Mouse (Mus musculus) liver, embryonic 16.5 days (tissue): ENCODE data around the gene Tceanc. TPM values are rescaled to one million over a fixed set of nuclear protein-coding genes. Genes with fewer than 3 reads are reported as not detected.
"Not testable (repeated sequence)": the region's sequence is repeated elsewhere in the genome, so short reads cannot be mapped to it uniquely, and the experiment has no call there.

ENCODE experiments used
- ATAC-seq: fragments of 200-750 bp; cut with Nextera tagmentation; 2 replicates; pipeline ENCODE4 v1.8.0; 2017; ENCODE audit warnings: low read depth, mild to moderate bottlenecking, moderate number of reproducible peaks, moderate library complexity
- H3K27ac ChIP-seq: fragments of 300-500 bp; sonication (generic); 2 replicates; pipeline ENCODE4 v1.5.1; 2014; ENCODE audit warnings: mild to moderate bottlenecking, low read length
- H3K27me3 ChIP-seq: fragments of 300-500 bp; sonication (generic); 2 replicates; pipeline ENCODE4 v1.6.1; 2014; ENCODE audit warnings: low read depth, low read length, mixed read lengths; ENCODE audit not compliant: control insufficient read depth, insufficient read depth
- H3K36me3 ChIP-seq: fragments of 300-500 bp; sonication (generic); 2 replicates; pipeline ENCODE4 v1.6.1; 2014; ENCODE audit warnings: mild to moderate bottlenecking; ENCODE audit not compliant: control insufficient read depth, insufficient read depth
- H3K4me1 ChIP-seq: fragments of 300-500 bp; sonication (generic); 2 replicates; pipeline ENCODE4 v1.6.1; 2014; ENCODE audit warnings: low read depth, low read length, mixed read lengths; ENCODE audit not compliant: control insufficient read depth
- H3K4me2 ChIP-seq: fragments of 300-500 bp; sonication (generic); 2 replicates; pipeline ENCODE4 v1.6.1; 2014; ENCODE audit warnings: low read depth, low read length, mixed read lengths
- H3K4me3 ChIP-seq: fragments of 300-500 bp; sonication (generic); 2 replicates; pipeline ENCODE4 v1.5.1; 2014; ENCODE audit warnings: low read depth, mild to moderate bottlenecking, low read length
- H3K9ac ChIP-seq: fragments of 300-500 bp; sonication (generic); 2 replicates; pipeline ENCODE4 v1.6.1; 2014; ENCODE audit warnings: low read depth, low read length
- H3K9me3 ChIP-seq: fragments of 300-500 bp; sonication (generic); replicated peaks from 2 replicates; pipeline ENCODE4 v1.6.1; 2016; ENCODE audit warnings: low read length; ENCODE audit not compliant: control insufficient read depth
- WGBS: fragments of 180-500 bp; shearing (Covaris S2); extraction: QIAGEN DNeasy Blood & Tissue Kit; methylation state at CpG from one replicate; pipeline ENCODE4 v1.1.7; 2014; ENCODE audit not compliant: insufficient replicate concordance; 5-methylcytosine and 5-hydroxymethylcytosine counted together
- polyA plus RNA-seq: library from polyadenylated mRNA; unstranded; fragments of >200 nt; fragmentation: Nextera tagmentation; extraction: Ambion mirVana; gene quantifications from 2 replicates; pipeline ENCODE4 v1.2.1, GENCODE M21; 2015

The Tceanc gene
- polyA plus RNA-seq, 1 experiment from 2014 or later = 3.2 TPM

- WGBS = 59% methylated on average over 3 of the region's 3 CpGs
- no peaks in the 10 kb centered on the region for H3K4me1 ChIP-seq
- H3K9me3 ChIP-seq = no peaks in the 10 kb centered on the region
- H3K9ac ChIP-seq = no peak overlapping the region
- no peak overlapping the region for H3K27ac ChIP-seq
- no peak overlapping the region for H3K4me3 ChIP-seq
- H3K4me2 ChIP-seq = no peak overlapping the region
- H3K27me3 ChIP-seq = no peaks in the 10 kb centered on the region
- H3K36me3 ChIP-seq = no peaks in the 10 kb centered on the region
- ATAC-seq = no peak
These were observed 9.8 kb upstream of the Tceanc start for GRCm38 (mm10) chrX:166528126-166528525.

- H3K9me3 ChIP-seq = no peaks in the 10 kb centered on the region
- 70% methylated on average over 2 of the region's 2 CpGs for WGBS
- H3K9ac ChIP-seq = no peak overlapping the region
- no peaks in the 10 kb centered on the region for H3K4me1 ChIP-seq
- H3K36me3 ChIP-seq = no peaks in the 10 kb centered on the region
- no peak overlapping the region for H3K27ac ChIP-seq
- H3K4me3 ChIP-seq = no peak overlapping the region
- no peak for ATAC-seq
- no peak overlapping the region for H3K4me2 ChIP-seq
- no peaks in the 10 kb centered on the region for H3K27me3 ChIP-seq
These were observed 7.4 kb upstream of the Tceanc start for GRCm38 (mm10) chrX:166525637-166526315.

- no peaks in the 10 kb centered on the region for H3K36me3 ChIP-seq
- WGBS = 69% methylated on average over 5 of the region's 5 CpGs
- no peak for ATAC-seq
- no peak overlapping the region for H3K9ac ChIP-seq
- no peak overlapping the region for H3K4me3 ChIP-seq
- H3K9me3 ChIP-seq = no peaks in the 10 kb centered on the region
- H3K4me2 ChIP-seq = no peak overlapping the region
- no peaks in the 10 kb centered on the region for H3K4me1 ChIP-seq
- no peak overlapping the region for H3K27ac ChIP-seq
- no peaks in the 10 kb centered on the region for H3K27me3 ChIP-seq
These were observed 2.4 kb upstream of the Tceanc start for GRCm38 (mm10) chrX:166520782-166521181.

- Histone ChIP-seq H3K27me3 (no peaks in the 10 kb centered on the region), H3K9me3 (no peaks in the 10 kb centered on the region), H3K4me3 (no peak overlapping the region), H3K36me3 (no peaks in the 10 kb centered on the region), H3K4me2 (no peak overlapping the region), H3K4me1 (peaks cover 7% of the 10 kb centered on the region), H3K9ac (no peak overlapping the region), H3K27ac (no peak overlapping the region)
- ATAC-seq = no peak
- WGBS = 58% methylated on average over 1 of the region's 1 CpGs
These were observed 1.7 kb downstream of the Tceanc start for GRCm38 (mm10) chrX:166516631-166517030.

GRCm38 (mm10) chrX:166515923-166516322 is 2.4 kb downstream of the Tceanc start:
- H3K36me3 ChIP-seq = no peaks in the 10 kb centered on the region
- H3K9me3 ChIP-seq = no peaks in the 10 kb centered on the region
- no peak overlapping the region for H3K4me3 ChIP-seq
- 57% methylated on average over 3 of the region's 3 CpGs for WGBS
- no peak overlapping the region for H3K9ac ChIP-seq
- no peak for ATAC-seq
- H3K4me1 ChIP-seq = peaks cover 7% of the 10 kb centered on the region
- no peak overlapping the region for H3K27ac ChIP-seq
- no peaks in the 10 kb centered on the region for H3K27me3 ChIP-seq
- no peak overlapping the region for H3K4me2 ChIP-seq

GRCm38 (mm10) chrX:166514035-166514434 is 4.3 kb downstream of the Tceanc start:
- not testable (repeated sequence) for H3K9me3 ChIP-seq, H3K4me1 ChIP-seq, H3K36me3 ChIP-seq, H3K27me3 ChIP-seq, H3K27ac ChIP-seq, H3K9ac ChIP-seq, ATAC-seq
- peak overlapping the region; percentile 17; the same call in 1 of the 2 replicates for H3K4me3 ChIP-seq
- H3K4me2 ChIP-seq = peak overlapping the region; percentile 42
- 24% methylated on average over 12 of the region's 12 CpGs for WGBS

- no peak overlapping the region for H3K4me3 ChIP-seq
- H3K36me3 ChIP-seq = no peaks in the 10 kb centered on the region
- WGBS = 45% methylated on average over 4 of the region's 4 CpGs
- no peaks in the 10 kb centered on the region for H3K9me3 ChIP-seq
- no peaks in the 10 kb centered on the region for H3K27me3 ChIP-seq
- no peak overlapping the region for H3K9ac ChIP-seq
- ATAC-seq = no peak
- H3K4me2 ChIP-seq = no peak overlapping the region
- H3K27ac ChIP-seq = peak overlapping the region; percentile 48; the same call in 1 of the 2 replicates
- H3K4me1 ChIP-seq = peaks cover 7% of the 10 kb centered on the region
These were observed 6.3 kb downstream of the Tceanc start for GRCm38 (mm10) chrX:166512071-166512470.

- peak overlapping the region; percentile 55; the same call in 1 of the 2 replicates for H3K4me2 ChIP-seq
- H3K4me3 ChIP-seq = no peak overlapping the region
- no peak for ATAC-seq
These were observed 7.3 kb downstream of the Tceanc start for GRCm38 (mm10) chrX:166511107-166511506.

GRCm38 (mm10) chrX:166509761-166510738 is 8.3 kb downstream of the Tceanc start:
- Histone ChIP-seq H3K4me1 (peaks cover 7% of the 10 kb centered on the region), H3K4me3 (peak overlapping the region; percentile 76), H3K27ac (peak overlapping the region; percentile 90), H3K9ac (peak overlapping the region; percentile 80), H3K9me3 (no peaks in the 10 kb centered on the region), H3K4me2 (peak overlapping the region; percentile 65), H3K27me3 (no peaks in the 10 kb centered on the region), H3K36me3 (no peaks in the 10 kb centered on the region)
- WGBS = 25% methylated on average over 65 of the region's 65 CpGs
- ATAC-seq = peak; percentile 97

More at GRCm38 (mm10) chrX:166511107-166511506, 7.3 kb downstream of the Tceanc start:
- Histone ChIP-seq H3K27me3 (no peaks in the 10 kb centered on the region), H3K9me3 (no peaks in the 10 kb centered on the region), H3K9ac (no peak overlapping the region), H3K27ac (no peak overlapping the region), H3K36me3 (no peaks in the 10 kb centered on the region), H3K4me1 (peaks cover 7% of the 10 kb centered on the region)
